Mouse (Mus musculus): ENCODE data around the gene Gnb5. TPM values are rescaled to one million over a fixed set of nuclear protein-coding genes. Genes with fewer than 3 reads are reported as not detected.

Gnb5 gene
- total and polyA plus RNA-seq, 3 experiments = 3.1 to 6.5 (median 4.7) TPM

- Histone ChIP-seq H3K4me1 (ENCODE audit: control insufficient read depth in 1 of 2, insufficient read depth in 2 of 2) (peaks cover 6 to 36% of the 10 kb centered on the region in 2 experiments), H3K27ac (ENCODE audit: insufficient read depth, low read depth) (no peak overlapping the region), H3K9ac (ENCODE audit: insufficient read depth, low read depth) (no peak overlapping the region), H3K79me2 (replicated peaks; ENCODE audit: control insufficient read depth, extremely low read depth, insufficient read depth, poor library complexity, severe bottlenecking) (no peaks in the 10 kb centered on the region), H3K36me3 (replicated peaks in 1 of 2; ENCODE audit: control insufficient read depth in 1 of 2, insufficient read depth in 1 of 2, low read length in 1 of 2) (peaks cover 0 to 4% of the 10 kb centered on the region in 2 experiments), H3K9me3 (replicated peaks; ENCODE audit: low read length) (no peaks in the 10 kb centered on the region), H3K27me3 (replicated peaks) (no peaks in the 10 kb centered on the region), H3K4me3 (replicated peaks in 1 of 3; ENCODE audit: low read depth in 2 of 3, low read length in 2 of 3, poor library complexity in 1 of 3) (no peak overlapping the region), H3K4me2 (ENCODE audit: insufficient read depth, low read depth, poor library complexity, severe bottlenecking) (no peak overlapping the region)
- TF ChIP-seq KAT2A (IDR thresholded peaks at IDR 0.05; ENCODE audit: insufficient replicate concordance, low read length) = no peak
- no peak for TF ChIP-seq USF1 (IDR thresholded peaks at IDR 0.05; ENCODE audit: low read depth, low read length)
- TF ChIP-seq MAZ (IDR thresholded peaks at IDR 0.05; ENCODE audit: low read depth, low read length) = no peak
- TF ChIP-seq ETS1 (conservative IDR thresholded peaks at IDR 0.05; ENCODE audit: low read depth, low read length) = peak; percentile 72
- peak; percentile 21; the same call in 1 of the 2 replicates for TF ChIP-seq EP300 (IDR thresholded peaks at IDR 0.05; ENCODE audit: low read length)
- no peak for TF ChIP-seq E2F4 (IDR thresholded peaks at IDR 0.05; ENCODE audit: insufficient replicate concordance, low read depth, low read length)
- TF ChIP-seq BHLHE40 (IDR thresholded peaks at IDR 0.05; ENCODE audit: low read depth, low read length) = peak; percentile 68
- TF ChIP-seq POLR2A (IDR thresholded peaks at IDR 0.05; ENCODE audit: low read depth, low read length) = no peak
- TF ChIP-seq USF2 (conservative IDR thresholded peaks at IDR 0.05; ENCODE audit: low read depth, low read length) = no peak
- peak; percentile 53; the same call in 1 of the 2 replicates for TF ChIP-seq TCF12 (IDR thresholded peaks at IDR 0.05; ENCODE audit: low read depth, low read length)
- in situ Hi-C loops (cut with MboI; ENCODE audit: low pct_ligation_motif_present, low pct_unique_long_range_greater_than_20kb, low sequenced_read_pairs) = no loop called here
- DNase-seq (ENCODE audit: extremely low read depth) = peak; percentile 62
- dilution Hi-C loops (cut with MboI; ENCODE audit: extremely low pct_ligation_motif_present, extremely low pct_unique_long_range_greater_than_20kb, low sequenced_read_pairs) = no loop called here
Measured at GRCm38 (mm10) chr9:75328047-75328446, 22.0 kb downstream of the Gnb5 start.

- in situ Hi-C loops (cut with MboI; ENCODE audit: low pct_ligation_motif_present, low pct_unique_long_range_greater_than_20kb, low sequenced_read_pairs) (no loop called here), dilution Hi-C loops (cut with MboI; ENCODE audit: extremely low pct_ligation_motif_present, extremely low pct_unique_long_range_greater_than_20kb, low sequenced_read_pairs) (no loop called here)
- TF ChIP-seq IRF4 (IDR thresholded peaks at IDR 0.05; ENCODE audit: low read depth, low read length) = no peak
- TF ChIP-seq MXI1 (IDR thresholded peaks at IDR 0.05; ENCODE audit: low read depth, low read length) = no peak
- no peak for TF ChIP-seq MAX (IDR thresholded peaks at IDR 0.05; ENCODE audit: low read length)
- no peak for TF ChIP-seq MEF2A (IDR thresholded peaks at IDR 0.05; ENCODE audit: borderline replicate concordance, low read depth, low read length)
- no peak for TF ChIP-seq JUN (IDR thresholded peaks at IDR 0.05; ENCODE audit: insufficient read depth, low read depth, low read length)
- no peak for TF ChIP-seq ZNF384 (IDR thresholded peaks at IDR 0.05; ENCODE audit: low read depth, low read length)
- TF ChIP-seq CHD2 (IDR thresholded peaks at IDR 0.05; ENCODE audit: low read length) = no peak
- no peak for TF ChIP-seq GABPA (IDR thresholded peaks at IDR 0.05; ENCODE audit: insufficient replicate concordance, low read depth, low read length)
- TF ChIP-seq E2F4 (IDR thresholded peaks at IDR 0.05; ENCODE audit: insufficient replicate concordance, low read depth, low read length) = no peak
- TF ChIP-seq MYC (IDR thresholded peaks at IDR 0.05; ENCODE audit: low read depth, low read length) = no peak
- no peak for TF ChIP-seq HCFC1 (IDR thresholded peaks at IDR 0.05; ENCODE audit: low read depth, low read length)
- TF ChIP-seq KAT2A (IDR thresholded peaks at IDR 0.05; ENCODE audit: insufficient replicate concordance, low read length) = no peak
- no peak for TF ChIP-seq BHLHE40 (IDR thresholded peaks at IDR 0.05; ENCODE audit: low read depth, low read length)
- TF ChIP-seq ZMIZ1 (IDR thresholded peaks at IDR 0.05; ENCODE audit: low read depth, low read length) = no peak
- TF ChIP-seq CHD1 (IDR thresholded peaks at IDR 0.05; ENCODE audit: low read depth, low read length) = no peak
- no peak for TF ChIP-seq RCOR1 (conservative IDR thresholded peaks at IDR 0.05; ENCODE audit: low read depth, low read length)
- no peak for TF ChIP-seq RAD21 (IDR thresholded peaks at IDR 0.05; ENCODE audit: low read depth, low read length)
- no peak for TF ChIP-seq ETS1 (conservative IDR thresholded peaks at IDR 0.05; ENCODE audit: low read depth, low read length)
- no peak for TF ChIP-seq ZKSCAN1 (IDR thresholded peaks at IDR 0.05; ENCODE audit: borderline replicate concordance, low read depth, low read length)
- H3K4me3 ChIP-seq (replicated peaks in 1 of 3; ENCODE audit: low read depth in 2 of 3, low read length in 2 of 3, poor library complexity in 1 of 3) = no peak overlapping the region
- H3K9ac ChIP-seq (ENCODE audit: insufficient read depth, low read depth) = no peak overlapping the region
- peaks cover 0 to 6% of the 10 kb centered on the region in 2 experiments for H3K36me3 ChIP-seq (replicated peaks in 1 of 2; ENCODE audit: control insufficient read depth in 1 of 2, insufficient read depth in 1 of 2, low read length in 1 of 2)
- DNase-seq (ENCODE audit: extremely low read depth) = no peak
- no peak overlapping the region for H3K27ac ChIP-seq (ENCODE audit: insufficient read depth, low read depth)
- no peaks in the 10 kb centered on the region for H3K27me3 ChIP-seq (replicated peaks)
- H3K4me1 ChIP-seq (ENCODE audit: control insufficient read depth in 1 of 2, insufficient read depth in 2 of 2) = peaks cover 20 to 50% of the 10 kb centered on the region in 2 experiments
- H3K4me2 ChIP-seq (ENCODE audit: insufficient read depth, low read depth, poor library complexity, severe bottlenecking) = no peak overlapping the region
- no peaks in the 10 kb centered on the region for H3K79me2 ChIP-seq (replicated peaks; ENCODE audit: control insufficient read depth, extremely low read depth, insufficient read depth, poor library complexity, severe bottlenecking)
- no peaks in the 10 kb centered on the region for H3K9me3 ChIP-seq (replicated peaks; ENCODE audit: low read length)
Measured at GRCm38 (mm10) chr9:75330821-75331220, 24.7 kb downstream of the Gnb5 start.
